Mouse (Mus musculus) spleen, postnatal 14 days (tissue): ENCODE measurements around the gene Bcan.
A peak's percentile ranks its signal among the peaks of the same experiment; 100 is the strongest.

ENCODE experiments used
- DNase-seq, 2 experiments: peaks; one replicate each; pipeline ENCODE4 v3.0.0; 2021 to 2022; ENCODE audit warnings: low spot score in 2 of 2

Gene Bcan

GRCm38 (mm10) chr3:87996971-87997614, 2.9 kb downstream of the Bcan start:
- DNase-seq: no peak

DNA sequence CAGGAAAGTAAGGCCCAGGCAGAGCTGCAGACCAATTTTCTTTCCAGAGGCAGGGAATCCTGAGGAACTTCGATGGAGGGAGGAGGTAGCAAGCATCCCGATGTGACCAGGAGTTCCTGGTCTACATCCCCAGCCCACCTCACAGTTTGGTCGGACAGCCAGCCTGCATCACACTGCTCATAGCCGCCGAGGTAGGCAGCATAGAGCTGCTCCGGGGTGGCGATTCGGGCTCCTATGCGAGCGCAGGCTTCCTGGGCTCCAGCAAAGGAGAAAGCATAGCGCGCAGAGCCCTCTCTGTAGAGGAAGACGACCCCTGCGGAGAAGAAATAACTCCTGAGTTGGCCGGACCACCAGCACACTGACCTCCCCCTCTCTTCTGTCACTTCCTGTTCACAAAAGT, 3.6 kb downstream of the Bcan start:
- DNase-seq: no peak

GRCm38 (mm10) chr3:87995331-87995730, 4.7 kb downstream of the Bcan start:
- DNase-seq: no peak

DNA sequence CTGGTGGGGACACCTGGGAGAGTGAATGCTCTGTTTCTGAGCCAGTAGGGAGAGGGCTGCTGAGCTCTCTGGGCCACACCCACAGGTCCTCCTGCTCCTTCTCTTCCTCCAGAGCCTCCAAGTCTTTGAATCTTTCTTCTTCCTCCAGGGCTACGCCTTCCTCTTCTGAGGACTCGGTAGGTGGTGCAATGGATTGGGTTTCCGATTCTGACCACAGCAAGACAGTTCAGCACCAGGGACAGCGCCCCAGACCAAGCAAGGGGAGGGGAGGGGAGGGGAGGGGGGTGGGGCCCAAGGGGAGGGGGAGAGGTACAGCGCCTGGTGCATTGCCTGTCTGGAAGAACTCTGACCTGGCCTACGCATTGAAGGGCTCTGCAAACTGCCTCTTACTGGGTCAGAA, 6.6 kb downstream of the Bcan start:
- DNase-seq: no peak

DNA sequence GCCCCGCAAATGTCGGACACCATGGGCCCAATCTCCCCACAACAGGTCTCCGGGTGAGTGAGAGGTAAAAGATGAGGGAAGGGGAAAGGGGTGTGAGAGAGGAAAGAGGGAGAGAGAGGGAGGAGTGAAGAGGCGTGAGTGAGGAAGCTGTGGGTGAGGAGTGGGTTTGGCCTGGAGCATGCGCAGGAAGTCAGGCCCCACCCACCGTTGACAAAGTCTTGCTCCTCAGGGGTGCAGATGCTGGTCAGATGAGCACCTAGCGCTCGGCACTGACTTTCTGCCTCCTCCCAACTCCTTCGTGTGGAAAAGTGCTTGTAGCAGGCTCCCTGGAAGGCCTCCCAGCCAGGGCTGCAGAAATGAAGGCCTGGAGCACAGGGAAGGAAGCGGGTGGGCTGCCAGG, 10.1 kb downstream of the Bcan start:
- DNase-seq: no peak

GRCm38 (mm10) chr3:87988068-87988467, 12.0 kb downstream of the Bcan start:
- peak in 1 of 2 experiments; percentile 6 for DNase-seq

GRCm38 (mm10) chr3:87987633-87988032, 12.4 kb downstream of the Bcan start:
- no peak for DNase-seq

GRCm38 (mm10) chr3:87986868-87987267, 13.2 kb downstream of the Bcan start:
- DNase-seq: peak; percentile 74 to 89

DNA sequence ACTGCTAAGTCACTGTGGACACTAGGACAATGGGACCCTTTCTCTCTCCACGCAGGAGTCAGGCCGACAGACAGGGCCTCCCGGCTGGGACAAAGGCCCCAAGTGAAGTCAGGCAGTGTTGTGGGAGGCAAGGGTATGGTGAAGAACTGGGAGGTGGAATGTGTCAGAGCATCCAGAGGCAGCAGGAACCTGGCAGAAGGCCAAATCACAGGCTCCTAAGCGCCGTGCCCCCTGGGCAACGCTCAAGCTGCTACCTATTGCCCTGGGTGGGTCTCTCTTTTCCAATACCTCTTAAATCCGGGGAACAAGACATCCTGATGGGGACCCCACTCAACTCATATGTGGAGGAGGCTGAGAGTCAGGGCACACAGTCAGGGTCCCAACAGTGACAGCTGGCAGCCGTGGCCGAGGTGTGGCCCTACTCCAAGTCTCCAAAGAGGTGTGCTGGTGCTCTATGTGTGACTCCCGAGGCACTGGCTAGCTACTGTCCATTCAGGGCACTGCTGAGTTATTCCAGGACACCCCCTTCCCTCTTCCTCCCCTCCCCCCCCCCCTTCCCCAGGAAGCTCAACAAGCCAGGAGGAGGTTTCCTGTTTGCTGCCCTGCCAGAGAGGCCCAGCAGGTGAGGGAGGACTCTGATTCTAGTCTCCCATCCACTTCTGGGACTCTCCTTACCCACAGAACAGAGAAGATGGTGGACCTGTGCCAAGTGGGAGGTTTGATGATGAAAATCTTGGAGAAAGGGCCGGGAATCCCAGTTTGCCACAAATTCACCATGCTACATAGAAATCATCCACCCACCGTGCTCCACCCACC, 14.3 kb downstream of the Bcan start:
- DNase-seq: no peak

- no peak for DNase-seq
Measured at GRCm38 (mm10) chr3:87984094-87984493, 15.9 kb downstream of the Bcan start.

- no peak for DNase-seq
Measured at GRCm38 (mm10) chr3:87983627-87984026, 16.4 kb downstream of the Bcan start.

DNA sequence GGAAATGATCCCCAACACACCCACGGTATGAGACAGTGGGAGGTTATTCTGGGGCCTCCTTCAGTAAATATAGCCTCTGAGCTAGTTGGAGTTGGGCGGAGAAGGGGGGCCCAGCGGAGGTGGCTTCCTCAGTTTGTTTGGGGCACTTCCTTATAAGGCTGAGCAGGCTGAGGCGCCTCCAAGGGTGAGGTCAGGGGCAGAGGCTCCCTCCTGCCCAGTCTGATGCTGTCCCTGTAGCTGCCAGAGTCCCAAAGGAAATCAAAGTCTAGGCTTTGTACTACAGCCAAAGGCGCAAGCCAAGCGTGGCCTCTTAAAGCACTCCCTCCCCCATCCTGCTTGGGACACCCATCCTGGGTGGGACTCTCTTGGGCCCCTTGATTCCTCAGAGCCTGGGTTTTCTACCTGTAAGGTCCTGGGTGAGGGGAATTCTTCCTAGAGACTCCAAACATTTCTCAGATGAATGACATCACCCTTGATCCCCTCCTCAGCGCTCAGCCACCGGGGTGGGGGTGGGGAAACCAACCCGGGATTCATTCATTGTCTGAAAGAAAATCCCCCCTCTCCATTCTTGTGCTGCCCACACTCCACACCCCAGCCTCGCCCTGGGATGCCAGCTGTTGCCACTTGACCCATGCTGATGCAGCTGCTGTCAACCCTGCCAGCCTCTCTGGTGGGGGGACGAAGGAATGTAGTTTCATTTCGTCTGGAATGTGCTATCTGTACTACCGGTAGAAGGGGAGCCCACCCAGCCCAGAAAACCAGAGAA, 17.0 kb downstream of the Bcan start:
- no peak for DNase-seq

DNA sequence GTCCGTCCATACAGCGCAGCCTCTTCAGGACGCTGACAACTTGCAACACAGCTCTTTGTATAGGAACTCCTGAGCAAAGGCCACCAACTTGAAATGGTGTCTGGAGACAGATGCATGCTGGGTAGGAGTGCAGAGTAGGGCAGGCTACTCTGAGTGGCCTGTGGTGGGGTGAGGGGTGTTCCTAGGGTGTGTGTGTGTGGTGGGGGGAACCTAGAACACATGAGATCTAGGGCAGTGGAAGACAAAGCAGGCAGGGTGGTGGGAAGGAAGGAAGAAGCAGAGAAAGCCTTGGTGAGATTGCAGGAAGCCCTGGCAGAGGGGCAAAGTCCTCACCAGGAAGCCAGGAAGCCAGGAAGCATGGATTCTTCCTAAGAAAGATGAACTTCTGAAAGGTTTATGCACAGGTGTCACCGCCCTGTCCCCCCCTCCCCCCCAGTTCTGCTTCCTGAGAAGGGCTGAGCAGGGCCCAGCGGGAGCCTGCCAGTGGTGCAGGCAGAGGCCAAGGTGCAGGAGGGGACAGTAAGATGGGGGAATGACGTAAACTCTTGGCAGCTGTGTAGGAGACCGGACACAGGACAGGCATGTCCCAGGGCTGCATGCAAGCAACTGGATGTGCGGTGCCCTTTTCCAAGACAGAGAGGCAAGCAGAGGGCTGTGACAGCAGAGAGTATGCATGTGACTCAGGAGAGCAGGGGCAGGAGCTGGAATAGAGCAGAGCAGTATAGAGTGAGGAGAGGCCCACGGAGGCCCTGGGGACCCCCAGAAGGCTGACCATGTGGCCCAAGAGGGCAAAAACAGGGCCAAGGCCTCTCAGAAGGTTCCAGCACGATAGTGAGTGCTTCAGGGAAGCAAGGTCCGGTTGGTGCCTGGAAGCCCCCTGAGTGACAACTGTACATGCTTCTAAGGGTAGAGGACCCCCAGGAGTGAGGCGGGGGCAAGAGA, 17.9 kb downstream of the Bcan start:
- DNase-seq: no peak

DNA sequence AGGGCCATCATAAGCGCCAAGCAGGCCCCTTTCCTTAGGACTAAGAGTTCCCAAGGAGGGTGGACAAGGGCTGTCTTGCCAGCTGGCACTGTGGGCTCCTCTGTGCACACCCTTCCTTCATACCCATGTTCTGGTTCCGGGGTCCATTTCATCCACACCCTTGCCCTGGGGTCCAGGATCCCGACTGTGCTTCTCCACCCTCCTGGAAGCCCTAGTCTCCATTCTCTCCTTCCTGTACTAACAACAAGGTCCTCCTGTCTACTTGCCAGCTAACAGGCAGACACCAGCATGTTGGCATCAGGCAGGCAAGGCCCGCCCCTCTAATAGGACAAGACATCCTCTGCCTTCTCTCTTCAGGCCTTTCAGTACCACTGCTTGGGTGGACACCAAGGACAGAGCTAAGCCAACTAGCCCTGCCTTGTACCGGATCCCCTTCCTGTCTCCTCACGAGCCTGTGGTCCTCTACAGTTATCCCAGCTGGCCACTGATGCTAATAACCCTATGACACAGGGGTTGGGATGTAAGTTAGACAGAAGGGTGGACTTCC, 18.7 kb downstream of the Bcan start:
- DNase-seq: no peak

DNA sequence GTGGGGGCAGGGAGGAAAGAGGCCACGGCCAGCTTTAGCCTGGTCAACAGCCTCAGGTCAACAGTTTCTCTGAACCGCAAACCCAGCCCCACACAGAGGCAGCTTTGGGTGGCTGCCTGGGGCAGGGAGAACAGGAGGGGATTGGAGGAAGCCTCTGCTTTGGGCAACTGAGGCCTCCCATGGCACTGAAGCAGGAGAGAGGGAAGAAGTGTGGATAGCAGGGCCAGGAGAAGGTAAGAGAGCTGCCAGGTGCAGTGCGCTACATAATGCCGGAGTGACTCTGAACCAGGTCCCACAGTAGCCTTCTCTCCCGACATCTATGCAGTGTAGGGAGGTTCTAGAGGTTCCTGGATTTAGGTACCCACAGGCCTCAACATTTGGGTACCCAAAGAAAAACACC, 19.3 kb downstream of the Bcan start:
- DNase-seq: no peak

GRCm38 (mm10) chr3:87980085-87980484, 19.9 kb downstream of the Bcan start:
- no peak for DNase-seq

- DNase-seq: no peak
Measured at GRCm38 (mm10) chr3:87979493-87979892, 20.5 kb downstream of the Bcan start.

DNA sequence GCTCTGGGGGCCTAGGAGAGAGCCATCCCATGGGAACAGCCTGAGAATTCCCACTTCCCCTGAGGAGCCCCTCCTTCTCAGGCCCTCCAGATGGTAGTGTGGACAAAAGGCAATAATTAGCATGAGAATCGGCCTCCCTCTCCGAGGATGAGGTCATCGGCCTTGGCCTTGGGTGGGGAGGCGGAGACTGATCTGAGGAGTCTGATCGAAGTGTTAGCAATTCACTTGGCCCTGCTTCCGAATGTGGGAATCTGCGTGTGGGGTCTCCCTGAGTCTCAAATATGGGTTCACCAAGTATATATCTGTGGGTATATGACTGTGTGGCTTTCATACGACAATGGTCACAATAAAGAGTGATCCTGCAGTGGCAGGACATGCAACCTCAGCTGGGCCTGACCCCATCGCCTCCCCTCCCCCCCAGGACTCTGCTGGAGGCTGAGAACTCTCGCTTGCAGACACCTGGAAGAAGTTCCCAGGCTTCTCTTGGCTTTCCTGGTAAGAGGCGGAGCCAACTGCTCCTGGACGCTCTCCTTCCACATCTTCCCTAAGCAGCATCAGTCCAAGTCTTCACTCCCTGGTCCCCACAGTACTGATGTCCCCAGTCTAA, 25.5 kb downstream of the Bcan start:
- no peak for DNase-seq

- no peak for DNase-seq
Measured at GRCm38 (mm10) chr3:87973593-87974380, 26.2 kb downstream of the Bcan start.

DNA sequence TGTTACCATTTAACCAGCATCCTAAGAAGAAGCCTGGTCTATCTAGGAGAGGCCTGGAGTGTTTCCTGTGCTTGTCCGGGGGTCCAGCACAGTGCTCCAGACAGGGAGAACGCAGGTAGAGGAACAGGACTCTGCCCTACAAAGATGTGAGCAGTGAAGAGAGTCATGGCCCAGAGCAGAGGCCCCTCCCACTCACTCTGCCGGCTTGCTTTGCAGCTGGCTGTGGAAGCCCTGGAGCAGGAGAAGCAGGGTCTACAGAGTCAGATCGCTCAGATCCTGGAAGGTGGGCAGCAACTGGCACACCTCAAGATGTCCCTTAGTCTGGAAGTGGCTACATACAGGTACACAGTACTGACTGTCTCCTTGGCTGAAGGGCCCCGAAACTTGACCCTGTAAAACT, 27.3 kb downstream of the Bcan start:
- DNase-seq: no peak
